13 mouse cellular contexts compared by ENCODE assay signal in genomic region chr2:17111177-17111576, GRCm38 (mm10).
"Had no signal": no experiment of that assay in that cellular context is flagged by ENCODE, and none has a peak within 500 bp of the region (broad histone marks: within the 10 kb centered on the region; RNA-seq: fewer than 3 reads in every experiment).

No protein-coding gene starts in this region.

- H3K27me3 ChIP-seq: midbrain, embryonic 13.5 days; midbrain, embryonic 15.5 days; neural tube, embryonic 12.5 days; stomach, embryonic 15.5 days had no signal

- H3K4me3 ChIP-seq: midbrain, embryonic 13.5 days; midbrain, embryonic 15.5 days; neural tube, embryonic 12.5 days; stomach, embryonic 15.5 days had no signal

- H3K9me3 ChIP-seq: midbrain, embryonic 13.5 days; midbrain, embryonic 15.5 days; neural tube, embryonic 12.5 days; stomach, embryonic 15.5 days had no signal

- H3K36me3 ChIP-seq: midbrain, embryonic 13.5 days; midbrain, embryonic 15.5 days; neural tube, embryonic 12.5 days; stomach, embryonic 15.5 days had no signal

- H3K27ac ChIP-seq: midbrain, embryonic 13.5 days; midbrain, embryonic 15.5 days; neural tube, embryonic 12.5 days; stomach, embryonic 15.5 days; stomach, postnatal 0 days had no signal

- H3K4me1 ChIP-seq: midbrain, embryonic 13.5 days; midbrain, embryonic 15.5 days; neural tube, embryonic 12.5 days; stomach, embryonic 15.5 days had no signal

- H3K9ac ChIP-seq: midbrain, embryonic 13.5 days; midbrain, embryonic 15.5 days; neural tube, embryonic 12.5 days; stomach, embryonic 15.5 days had no signal

- H3K4me2 ChIP-seq: midbrain, embryonic 11.5 days; midbrain, embryonic 13.5 days; midbrain, embryonic 15.5 days; neural tube, embryonic 12.5 days; stomach, embryonic 15.5 days had no signal

- DNase-seq: lung, adult 18-20 months; lung, postnatal 14 days; lung, postnatal 4 days; right cerebral cortex, postnatal 14 days; thymus, adult 2 months; thymus, postnatal 25 days; thymus, postnatal 4 days had no signal

- ATAC-seq: midbrain, embryonic 13.5 days; midbrain, embryonic 15.5 days had no signal
